Mouse (Mus musculus): ENCODE measurements around the gene Wdr48. TPM values are rescaled to one million over a fixed set of nuclear protein-coding genes. Genes with fewer than 3 reads are reported as not detected.
A peak's percentile ranks its signal among the peaks of the same experiment; 100 is the strongest.

Gene Wdr48
- polyA plus RNA-seq, 1 experiment = 60.5 TPM

- Histone ChIP-seq H3K27me3 (ENCODE audit: control insufficient read depth, insufficient read depth, low read length) (no peaks in the 10 kb centered on the region), H3K4me1 (ENCODE audit: control insufficient read depth, insufficient read depth, low read length) (no peaks in the 10 kb centered on the region), H3K27ac (ENCODE audit: insufficient read depth, low read length) (no peak overlapping the region), H3K4me3 (replicated peaks; ENCODE audit: insufficient read depth, low read depth, low read length) (no peak overlapping the region)
- WGBS = 32% methylated on average over 21 of the region's 21 CpGs
- peak; percentile 51 to 70 for DNase-seq
- peak; percentile 72 for TF ChIP-seq CTCF (IDR thresholded peaks at IDR 0.05; ENCODE audit: borderline replicate concordance, insufficient read depth, low read depth, low read length)
- TF ChIP-seq POLR2A (IDR thresholded peaks at IDR 0.05; ENCODE audit: borderline replicate concordance, insufficient read depth, low read length) = no peak
Observed at GRCm38 (mm10) chr9:119962987-119963667, 68.4 kb downstream of the Wdr48 start.

GRCm38 (mm10) chr9:119964206-119964605 lies 69.5 kb downstream of the Wdr48 start:
- H3K4me1 ChIP-seq (ENCODE audit: control insufficient read depth, insufficient read depth, low read length) = peaks cover 3% of the 10 kb centered on the region; the same call in 1 of the 2 replicates
- WGBS = 80% methylated on average over 3 of the region's 3 CpGs
- H3K4me3 ChIP-seq (replicated peaks; ENCODE audit: insufficient read depth, low read depth, low read length) = no peak overlapping the region
- TF ChIP-seq POLR2A (IDR thresholded peaks at IDR 0.05; ENCODE audit: borderline replicate concordance, insufficient read depth, low read length) = no peak
- no peak for TF ChIP-seq CTCF (IDR thresholded peaks at IDR 0.05; ENCODE audit: borderline replicate concordance, insufficient read depth, low read depth, low read length)
- H3K27ac ChIP-seq (ENCODE audit: insufficient read depth, low read length) = no peak overlapping the region
- DNase-seq = no peak
- H3K27me3 ChIP-seq (ENCODE audit: control insufficient read depth, insufficient read depth, low read length) = no peaks in the 10 kb centered on the region

GRCm38 (mm10) chr9:119965186-119965585 lies 70.5 kb downstream of the Wdr48 start:
- H3K4me1 ChIP-seq (ENCODE audit: control insufficient read depth, insufficient read depth, low read length) = peaks cover 12% of the 10 kb centered on the region
- no peak overlapping the region for H3K27ac ChIP-seq (ENCODE audit: insufficient read depth, low read length)
- 70% methylated on average over 3 of the region's 3 CpGs for WGBS
- no peak for DNase-seq
- TF ChIP-seq POLR2A (IDR thresholded peaks at IDR 0.05; ENCODE audit: borderline replicate concordance, insufficient read depth, low read length) (no peak), CTCF (IDR thresholded peaks at IDR 0.05; ENCODE audit: borderline replicate concordance, insufficient read depth, low read depth, low read length) (no peak)
- H3K4me3 ChIP-seq (replicated peaks; ENCODE audit: insufficient read depth, low read depth, low read length) = no peak overlapping the region
- H3K27me3 ChIP-seq (ENCODE audit: control insufficient read depth, insufficient read depth, low read length) = no peaks in the 10 kb centered on the region

- WGBS = 55% methylated on average over 26 of the region's 26 CpGs
- no peak overlapping the region for H3K4me3 ChIP-seq (replicated peaks; ENCODE audit: insufficient read depth, low read depth, low read length)
- no peak overlapping the region for H3K27ac ChIP-seq (ENCODE audit: insufficient read depth, low read length)
- TF ChIP-seq CTCF (IDR thresholded peaks at IDR 0.05; ENCODE audit: borderline replicate concordance, insufficient read depth, low read depth, low read length) (no peak), POLR2A (IDR thresholded peaks at IDR 0.05; ENCODE audit: borderline replicate concordance, insufficient read depth, low read length) (no peak)
- H3K4me1 ChIP-seq (ENCODE audit: control insufficient read depth, insufficient read depth, low read length) = peaks cover 23% of the 10 kb centered on the region
- H3K27me3 ChIP-seq (ENCODE audit: control insufficient read depth, insufficient read depth, low read length) = no peaks in the 10 kb centered on the region
- DNase-seq = no peak
Observed at GRCm38 (mm10) chr9:119966221-119966910, 71.7 kb downstream of the Wdr48 start.

GRCm38 (mm10) chr9:119969811-119970210 lies 75.1 kb downstream of the Wdr48 start:
- H3K27me3 ChIP-seq (ENCODE audit: control insufficient read depth, insufficient read depth, low read length) = no peaks in the 10 kb centered on the region
- H3K27ac ChIP-seq (ENCODE audit: insufficient read depth, low read length) = no peak overlapping the region
- H3K4me1 ChIP-seq (ENCODE audit: control insufficient read depth, insufficient read depth, low read length) = peaks cover 49% of the 10 kb centered on the region
- TF ChIP-seq POLR2A (IDR thresholded peaks at IDR 0.05; ENCODE audit: borderline replicate concordance, insufficient read depth, low read length) = no peak
- TF ChIP-seq CTCF (IDR thresholded peaks at IDR 0.05; ENCODE audit: borderline replicate concordance, insufficient read depth, low read depth, low read length) = no peak
- H3K4me3 ChIP-seq (replicated peaks; ENCODE audit: insufficient read depth, low read depth, low read length) = no peak overlapping the region
- 84% methylated on average over 7 of the region's 7 CpGs for WGBS
- DNase-seq = no peak

GRCm38 (mm10) chr9:119970221-119970620 lies 75.5 kb downstream of the Wdr48 start:
- H3K4me3 ChIP-seq (replicated peaks; ENCODE audit: insufficient read depth, low read depth, low read length) = no peak overlapping the region
- WGBS = 20% methylated on average over 6 of the region's 6 CpGs
- no peaks in the 10 kb centered on the region for H3K27me3 ChIP-seq (ENCODE audit: control insufficient read depth, insufficient read depth, low read length)
- peak; percentile 71 to 80 for DNase-seq
- H3K27ac ChIP-seq (ENCODE audit: insufficient read depth, low read length) = peak overlapping the region; percentile 12; the same call in 1 of the 2 replicates
- H3K4me1 ChIP-seq (ENCODE audit: control insufficient read depth, insufficient read depth, low read length) = peaks cover 49% of the 10 kb centered on the region
- peak; percentile 32; the same call in 1 of the 2 replicates for TF ChIP-seq CTCF (IDR thresholded peaks at IDR 0.05; ENCODE audit: borderline replicate concordance, insufficient read depth, low read depth, low read length)
- TF ChIP-seq POLR2A (IDR thresholded peaks at IDR 0.05; ENCODE audit: borderline replicate concordance, insufficient read depth, low read length) = no peak

- Histone ChIP-seq H3K27me3 (ENCODE audit: control insufficient read depth, insufficient read depth, low read length) (no peaks in the 10 kb centered on the region), H3K4me1 (ENCODE audit: control insufficient read depth, insufficient read depth, low read length) (peaks cover 49% of the 10 kb centered on the region), H3K27ac (ENCODE audit: insufficient read depth, low read length) (peak overlapping the region; percentile 12; the same call in 1 of the 2 replicates), H3K4me3 (replicated peaks; ENCODE audit: insufficient read depth, low read depth, low read length) (no peak overlapping the region)
- DNase-seq = peak; percentile 87 to 88
- 54% methylated on average over 7 of the region's 7 CpGs for WGBS
- TF ChIP-seq POLR2A (IDR thresholded peaks at IDR 0.05; ENCODE audit: borderline replicate concordance, insufficient read depth, low read length) (no peak), CTCF (IDR thresholded peaks at IDR 0.05; ENCODE audit: borderline replicate concordance, insufficient read depth, low read depth, low read length) (0 out of 2 replicates have a peak, but pooled peaks have one; percentile 6)
Observed at GRCm38 (mm10) chr9:119970763-119971656, 76.3 kb downstream of the Wdr48 start.

Measured in cerebellum, adult 2 months (tissue).